Mouse (Mus musculus) liver, embryonic 11.5 days (tissue): ENCODE measurements around the gene Arpc1b. TPM values are rescaled to one million over a fixed set of nuclear protein-coding genes. Genes with fewer than 3 reads are reported as not detected.

Source experiments
- polyA plus RNA-seq: library from polyadenylated mRNA; unstranded; fragments of >200 nt; fragmentation: Nextera tagmentation; extraction: Ambion mirVana; gene quantifications from 2 replicates; pipeline ENCODE4 v1.2.1, GENCODE M21; 2014

Arpc1b gene
- polyA plus RNA-seq, 1 experiment from 2014 or later = 209 TPM

Other genes with a start within 250 kb of the Arpc1b start
- 8.6 and 9.2 TPM in 2 replicates for gene Smurf1, start 148.4 kb upstream of the Arpc1b start, polyA plus RNA-seq
- gene Gm4871, start 81.5 kb upstream of the Arpc1b start, polyA plus RNA-seq = not detected in 2 replicates
- gene 1700018F24Rik, start 71.2 kb upstream of the Arpc1b start, polyA plus RNA-seq = not detected in 2 replicates
- 114 TPM in 2 replicates for gene Arpc1a, start 30.4 kb upstream of the Arpc1b start, polyA plus RNA-seq
- 0.06 and 0.27 TPM in 2 replicates for gene Kpna7, start 30.2 kb upstream of the Arpc1b start, polyA plus RNA-seq
- gene Pdap1, start 26.0 kb downstream of the Arpc1b start, polyA plus RNA-seq = 104 and 122 TPM in 2 replicates
- gene Bud31, start 26.1 kb downstream of the Arpc1b start, polyA plus RNA-seq = 233 and 243 TPM in 2 replicates
- 15.7 and 17.6 TPM in 2 replicates for gene Ptcd1, start 52.9 kb downstream of the Arpc1b start, polyA plus RNA-seq
- gene Cpsf4, start 53.0 kb downstream of the Arpc1b start, polyA plus RNA-seq = 38.6 and 44.1 TPM in 2 replicates
- 528 and 573 TPM in 2 replicates for gene Atp5j2, start 77.8 kb downstream of the Arpc1b start, polyA plus RNA-seq
- gene Zkscan14, start 87.7 kb downstream of the Arpc1b start, polyA plus RNA-seq = 5.9 and 7.3 TPM in 2 replicates
- 10.3 TPM in 2 replicates for gene Zkscan5, start 90.3 kb downstream of the Arpc1b start, polyA plus RNA-seq
- 33.2 and 36.4 TPM in 2 replicates for gene Zfp655, start 117.5 kb downstream of the Arpc1b start, polyA plus RNA-seq
- 0.48 TPM in 2 replicates for gene Zscan25, start 166.3 kb downstream of the Arpc1b start, polyA plus RNA-seq
- not detected in 2 replicates for gene Cyp3a57, start 231.1 kb downstream of the Arpc1b start, polyA plus RNA-seq